Mouse (Mus musculus) thymus, postnatal 36 days (tissue): ENCODE results near the gene Sema4c.

Experiments used
- DNase-seq, 2 experiments: peaks; one replicate each; pipeline ENCODE4 v3.0.0; 2022; ENCODE audit warnings: mixed read lengths in 2 of 2

Gene Sema4c

GRCm38 (mm10) chr1:36576991-36577675, 19.0 kb upstream of the Sema4c start:
- no peak for DNase-seq

GRCm38 (mm10) chr1:36575347-36575746, 17.2 kb upstream of the Sema4c start:
- no peak for DNase-seq

- no peak for DNase-seq
These were observed 16.2 kb upstream of the Sema4c start for GRCm38 (mm10) chr1:36574196-36574955.

GRCm38 (mm10) chr1:36573524-36573923, 15.4 kb upstream of the Sema4c start:
- DNase-seq, result no peak

GRCm38 (mm10) chr1:36572709-36573108, 14.6 kb upstream of the Sema4c start:
- DNase-seq, result no peak

GRCm38 (mm10) chr1:36572140-36572700, 14.1 kb upstream of the Sema4c start:
- no peak for DNase-seq

- DNase-seq, result no peak
These were observed 13.5 kb upstream of the Sema4c start for GRCm38 (mm10) chr1:36571627-36572026.

GRCm38 (mm10) chr1:36570320-36570719, 12.2 kb upstream of the Sema4c start:
- DNase-seq, result no peak

- no peak for DNase-seq
These were observed 11.6 kb upstream of the Sema4c start for GRCm38 (mm10) chr1:36569694-36570276.

GRCm38 (mm10) chr1:36568776-36569175, 10.6 kb upstream of the Sema4c start:
- DNase-seq, result no peak

GRCm38 (mm10) chr1:36567818-36568603, 9.9 kb upstream of the Sema4c start:
- DNase-seq, result no peak

GRCm38 (mm10) chr1:36566425-36566824, 8.3 kb upstream of the Sema4c start:
- no peak for DNase-seq

GRCm38 (mm10) chr1:36564101-36564500, 6.0 kb upstream of the Sema4c start:
- no peak for DNase-seq

- DNase-seq, result no peak
These were observed 5.5 kb upstream of the Sema4c start for GRCm38 (mm10) chr1:36563632-36564031.

- no peak for DNase-seq
These were observed 5.0 kb upstream of the Sema4c start for GRCm38 (mm10) chr1:36563197-36563596.

- no peak for DNase-seq
These were observed 4.2 kb upstream of the Sema4c start for GRCm38 (mm10) chr1:36562388-36562787.

- DNase-seq, result no peak
These were observed 2.8 kb upstream of the Sema4c start for GRCm38 (mm10) chr1:36560903-36561302.

- no peak for DNase-seq
These were observed 1.7 kb upstream of the Sema4c start for GRCm38 (mm10) chr1:36559888-36560287.

GRCm38 (mm10) chr1:36559256-36559655, 1.1 kb upstream of the Sema4c start:
- DNase-seq, result no peak

- DNase-seq, result peak in 1 of 2 experiments; percentile 55
These were observed 615 bp downstream of the Sema4c start for GRCm38 (mm10) chr1:36557457-36558011.

GRCm38 (mm10) chr1:36556553-36557456, 1.3 kb downstream of the Sema4c start:
- peak; percentile 89 to 91 for DNase-seq
